Mouse (Mus musculus): ENCODE measurements around the gene Olfr1097. TPM values are rescaled to one million over a fixed set of nuclear protein-coding genes. Genes with fewer than 3 reads are reported as not detected.

Olfr1097 gene
- total RNA-seq (2021): not detected
- long read RNA-seq, experiment 1: 0 reads
- long read RNA-seq, experiment 2: 0 reads

GRCm38 (mm10) chr2:86892116-86892515 is at the start of gene Olfr1097:
Gene Olfr1097, minus strand, starts transcription at chr2:86892216.
- no peak for DNase-seq
- intact Hi-C loops (cut with DNase I; ENCODE audit: low total_unique reads): no loop called here

- no peak for DNase-seq
- intact Hi-C loops (cut with DNase I; ENCODE audit: low total_unique reads): no loop called here
These were observed 34.5 kb upstream of the Olfr1097 start for GRCm38 (mm10) chr2:86926557-86926956.

GRCm38 (mm10) chr2:86924445-86924844 is 32.4 kb upstream of the Olfr1097 start, which contains the start of gene Olfr1098:
Gene Olfr1098, minus strand, starts transcription at chr2:86924545.
- intact Hi-C loops (cut with DNase I; ENCODE audit: low total_unique reads): no loop called here
- no peak for DNase-seq

GRCm38 (mm10) chr2:86905647-86906046 is 13.6 kb upstream of the Olfr1097 start:
- intact Hi-C loops (cut with DNase I; ENCODE audit: low total_unique reads): no loop called here
- DNase-seq: no peak

- no peak for DNase-seq
- intact Hi-C loops (cut with DNase I; ENCODE audit: low total_unique reads): no loop called here
These were observed 17.3 kb downstream of the Olfr1097 start, which contains the start of gene Gm13723 for GRCm38 (mm10) chr2:86874702-86875101. Gene Gm13723, minus strand, starts transcription at chr2:86874802.

GRCm38 (mm10) chr2:86851596-86851995 is 40.4 kb downstream of the Olfr1097 start, which contains the start of gene Olfr1095:
Gene Olfr1095, minus strand, starts transcription at chr2:86851696.
- intact Hi-C loops (cut with DNase I; ENCODE audit: low total_unique reads): no loop called here
- no peak for DNase-seq

Other genes with a start within 250 kb of the Olfr1097 start
- gene Olfr1085, start 230.2 kb downstream of the Olfr1097 start, total RNA-seq (2021): not detected
- not detected for gene Olfr1086, start 212.1 kb downstream of the Olfr1097 start, total RNA-seq (2021)
- gene Olfr1087, start 193.8 kb downstream of the Olfr1097 start, total RNA-seq (2021): not detected
- not detected for gene Olfr1089, start 158.5 kb downstream of the Olfr1097 start, total RNA-seq (2021)
- not detected for gene Olfr1090, start 133.2 kb downstream of the Olfr1097 start, total RNA-seq (2021)
- gene Olfr1093, start 109.7 kb downstream of the Olfr1097 start, total RNA-seq (2021): not detected
- not detected for gene Olfr141, start 82.2 kb downstream of the Olfr1097 start, total RNA-seq (2021)
- gene Olfr1094, start 67.6 kb downstream of the Olfr1097 start, total RNA-seq (2021): not detected
- not detected for gene Olfr1095, start 40.5 kb downstream of the Olfr1097 start, total RNA-seq (2021)
- not detected for gene Gm13723, start 17.4 kb downstream of the Olfr1097 start, total RNA-seq (2021)
- gene Olfr1098, start 32.3 kb upstream of the Olfr1097 start, total RNA-seq (2021): not detected
- not detected for gene Olfr1099, start 68.5 kb upstream of the Olfr1097 start, total RNA-seq (2021)
- gene Olfr1100, start 87.7 kb upstream of the Olfr1097 start, total RNA-seq (2021): not detected
- not detected for gene Olfr1101, start 99.0 kb upstream of the Olfr1097 start, total RNA-seq (2021)
- not detected for gene Olfr1102, start 106.2 kb upstream of the Olfr1097 start, total RNA-seq (2021)
- not detected for gene Olfr1104, start 134.9 kb upstream of the Olfr1097 start, total RNA-seq (2021)
- gene Olfr1105, start 144.3 kb upstream of the Olfr1097 start, total RNA-seq (2021): not detected
- gene Olfr1106, start 160.1 kb upstream of the Olfr1097 start, total RNA-seq (2021): not detected
- gene Olfr1107, start 183.6 kb upstream of the Olfr1097 start, total RNA-seq (2021): not detected
- gene Olfr1109, start 203.8 kb upstream of the Olfr1097 start, total RNA-seq (2021): not detected
- gene Olfr259, start 222.4 kb upstream of the Olfr1097 start, total RNA-seq (2021): not detected
- gene Olfr1110, start 248.1 kb upstream of the Olfr1097 start, total RNA-seq (2021): not detected

Measured in gastrocnemius, postnatal 14 days (tissue).